Mouse (Mus musculus) heart, embryonic 14.5 days (tissue): ENCODE measurements around the gene Ccnyl1. TPM values are rescaled to one million over a fixed set of nuclear protein-coding genes. Genes with fewer than 3 reads are reported as not detected.

Experiments
- ATAC-seq: fragments of 200-750 bp; cut with Nextera tagmentation; 2 replicates; pipeline ENCODE4 v1.8.0; 2017; ENCODE audit warnings: low read depth, moderate TSS enrichment; ENCODE audit not compliant: insufficient number of reproducible peaks, insufficient read depth, low FRiP score
- H3K27ac ChIP-seq, 2 experiments: fragments of 200-500 bp in 1 of 2; fragments of 300-500 bp in 1 of 2; sonication (generic) in 1 of 2; replicated peaks in 1 of 2; 2 replicates each; pipeline ENCODE4 v1.5.1; 2012 to 2014; ENCODE audit warnings: low read depth in 2 of 2, low read length in 2 of 2, control low read depth in 1 of 2, mild to moderate bottlenecking in 1 of 2, mixed read lengths in 1 of 2; ENCODE audit not compliant: control insufficient read depth in 1 of 2, insufficient read depth in 1 of 2
- H3K27me3 ChIP-seq: fragments of 300-500 bp; sonication (generic); 2 replicates; pipeline ENCODE4 v1.6.1; 2014; ENCODE audit warnings: mild to moderate bottlenecking, low read length, control low read depth; ENCODE audit not compliant: control insufficient read depth, insufficient read depth
- H3K36me3 ChIP-seq: fragments of 300-500 bp; sonication (generic); 2 replicates; pipeline ENCODE4 v1.6.1; 2014; ENCODE audit warnings: mild to moderate bottlenecking, control low read depth, low read length, mixed read lengths; ENCODE audit not compliant: control insufficient read depth, insufficient read depth
- H3K4me1 ChIP-seq, 2 experiments: fragments of 200-500 bp in 1 of 2; fragments of 300-500 bp in 1 of 2; sonication (generic) in 1 of 2; 2 replicates each; pipeline ENCODE4 v1.6.1; 2012 to 2014; ENCODE audit warnings: low read length in 2 of 2, control low read depth in 1 of 2, mixed read lengths in 1 of 2; ENCODE audit not compliant: control insufficient read depth in 2 of 2, insufficient read depth in 2 of 2
- H3K4me2 ChIP-seq: fragments of 300-500 bp; sonication (generic); 2 replicates; pipeline ENCODE4 v1.6.1; 2014; ENCODE audit warnings: mild to moderate bottlenecking, low read length
- H3K4me3 ChIP-seq, 2 experiments: fragments of 200-500 bp in 1 of 2; fragments of 300-500 bp in 1 of 2; sonication (generic) in 1 of 2; 2 replicates each; pipeline ENCODE4 v1.5.1; 2012 to 2014; ENCODE audit warnings: low read length in 2 of 2, mild to moderate bottlenecking in 2 of 2, control low read depth in 1 of 2, low read depth in 1 of 2, moderate library complexity in 1 of 2; ENCODE audit not compliant: control insufficient read depth in 1 of 2, insufficient read depth in 1 of 2
- H3K9ac ChIP-seq: fragments of 300-500 bp; sonication (generic); 2 replicates; pipeline ENCODE4 v1.6.1; 2014; ENCODE audit warnings: mild to moderate bottlenecking, low read length
- H3K9me3 ChIP-seq: fragments of 300-500 bp; sonication (generic); 2 replicates; pipeline ENCODE4 v1.6.1; 2016; ENCODE audit warnings: low read length, control low read depth; ENCODE audit not compliant: control insufficient read depth
- whole genome bisulfite sequencing: fragments of 180-500 bp; shearing (Covaris S2); extraction: QIAGEN DNeasy Blood & Tissue Kit; methylation state at CpG from one replicate; pipeline ENCODE4 v1.1.7; 2014; 5-methylcytosine and 5-hydroxymethylcytosine counted together
- polyA plus RNA-seq: library from polyadenylated mRNA; unstranded; fragments of >200 nt; fragmentation: Nextera tagmentation; extraction: Ambion mirVana; gene quantifications from 2 replicates; pipeline ENCODE4 v1.2.1, GENCODE M21; 2014

The Ccnyl1 gene
- polyA plus RNA-seq, 1 experiment from 2014 or later, result 6.7 TPM

GRCm38 (mm10) chr1:64656423-64657129 is 33.7 kb upstream of the Ccnyl1 start:
- ATAC-seq, result no peak
- 72% methylated on average over 3 of the region's 3 CpGs for WGBS
- Histone ChIP-seq H3K4me1 (no peaks in the 10 kb centered on the region), H3K9ac (no peak overlapping the region), H3K9me3 (no peaks in the 10 kb centered on the region), H3K27ac (no peak overlapping the region), H3K36me3 (no peaks in the 10 kb centered on the region), H3K27me3 (no peaks in the 10 kb centered on the region), H3K4me2 (no peak overlapping the region), H3K4me3 (no peak overlapping the region)

- ATAC-seq, result no peak
- Histone ChIP-seq H3K4me3 (no peak overlapping the region), H3K36me3 (no peaks in the 10 kb centered on the region), H3K4me1 (no peaks in the 10 kb centered on the region), H3K9ac (no peak overlapping the region), H3K27ac (peak overlapping the region; percentile 50 to 81), H3K27me3 (no peaks in the 10 kb centered on the region), H3K9me3 (no peaks in the 10 kb centered on the region), H3K4me2 (peak overlapping the region; percentile 23; the same call in 1 of the 2 replicates)
- 56% methylated on average over 7 of the region's 7 CpGs for WGBS
Measured at GRCm38 (mm10) chr1:64658876-64659275, 31.4 kb upstream of the Ccnyl1 start.

DNA sequence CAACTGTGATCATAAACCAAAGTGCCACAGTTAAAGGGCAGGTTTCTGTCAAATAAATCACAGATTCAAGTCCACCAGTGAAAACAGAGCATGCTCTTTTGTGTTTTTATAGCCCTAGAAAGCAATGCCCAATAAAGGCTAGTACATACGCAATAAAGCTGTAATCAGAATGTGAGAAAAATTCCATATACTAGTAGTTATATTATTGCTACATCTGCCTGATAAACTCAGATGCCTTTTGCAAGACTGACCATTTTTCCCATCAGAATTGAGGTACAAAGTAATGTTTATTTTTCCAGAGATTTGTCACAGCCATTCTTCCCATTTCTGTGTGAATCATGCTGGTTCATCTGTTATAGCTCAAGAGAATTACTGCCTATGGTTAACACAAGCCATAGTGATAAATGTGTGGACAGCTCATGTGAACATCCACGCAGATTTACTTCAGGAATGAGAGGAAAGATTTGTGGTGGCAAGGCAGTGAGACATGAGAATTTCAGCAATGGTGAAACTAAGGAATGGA is 23.1 kb upstream of the Ccnyl1 start:
- WGBS, result 60% methylated on average over 2 of the region's 2 CpGs
- Histone ChIP-seq H3K4me2 (no peak overlapping the region), H3K9ac (no peak overlapping the region), H3K36me3 (no peaks in the 10 kb centered on the region), H3K4me1 (0 out of 4 replicates have a peak, but pooled peaks cover 0 to 3% of the 10 kb centered on the region in 2 experiments), H3K27ac (no peak overlapping the region), H3K9me3 (no peaks in the 10 kb centered on the region), H3K4me3 (no peak overlapping the region), H3K27me3 (no peaks in the 10 kb centered on the region)
- ATAC-seq, result no peak

- H3K4me1 ChIP-seq, result 0 out of 4 replicates have a peak, but pooled peaks cover 0 to 3% of the 10 kb centered on the region in 2 experiments
- H3K27ac ChIP-seq, result no peak overlapping the region
- no peaks in the 10 kb centered on the region for H3K9me3 ChIP-seq
- no peak overlapping the region for H3K4me2 ChIP-seq
- H3K9ac ChIP-seq, result no peak overlapping the region
- no peak overlapping the region for H3K4me3 ChIP-seq
- ATAC-seq, result no peak
- WGBS, result 74% methylated on average over 2 of the region's 2 CpGs
- no peaks in the 10 kb centered on the region for H3K27me3 ChIP-seq
- H3K36me3 ChIP-seq, result no peaks in the 10 kb centered on the region
Measured at GRCm38 (mm10) chr1:64669451-64669850, 20.8 kb upstream of the Ccnyl1 start.

DNA sequence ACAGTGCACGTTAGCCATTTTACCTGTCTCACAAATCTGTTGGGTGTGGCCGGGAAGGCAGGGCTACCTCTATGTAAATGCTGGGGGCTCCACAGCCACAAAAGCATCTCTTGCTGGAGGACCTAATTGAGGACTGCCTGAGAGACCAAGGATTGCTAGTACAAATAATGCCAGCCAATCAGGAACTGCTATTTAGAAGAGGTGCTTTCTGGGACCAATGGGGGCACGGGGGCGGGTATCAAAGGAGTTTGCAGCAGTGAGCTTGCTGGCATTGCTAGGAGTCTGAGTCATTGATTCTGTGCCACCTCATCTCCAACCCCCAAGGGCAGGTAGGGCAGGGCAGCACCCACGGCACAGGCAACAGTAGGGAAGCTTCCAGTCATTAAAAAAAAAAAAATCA is 16.3 kb upstream of the Ccnyl1 start:
- no peaks in the 10 kb centered on the region for H3K4me1 ChIP-seq
- H3K4me2 ChIP-seq, result no peak overlapping the region
- H3K9me3 ChIP-seq, result no peaks in the 10 kb centered on the region
- H3K9ac ChIP-seq, result no peak overlapping the region
- no peak overlapping the region for H3K27ac ChIP-seq
- no peak for ATAC-seq
- no peaks in the 10 kb centered on the region for H3K27me3 ChIP-seq
- H3K4me3 ChIP-seq, result no peak overlapping the region
- H3K36me3 ChIP-seq, result no peaks in the 10 kb centered on the region
- WGBS, result 89% methylated on average over 5 of the region's 5 CpGs

- Histone ChIP-seq H3K27me3 (no peaks in the 10 kb centered on the region), H3K27ac (no peak overlapping the region), H3K36me3 (no peaks in the 10 kb centered on the region), H3K9ac (no peak overlapping the region), H3K4me3 (no peak overlapping the region), H3K4me1 (no peaks in the 10 kb centered on the region), H3K4me2 (no peak overlapping the region), H3K9me3 (no peaks in the 10 kb centered on the region)
- WGBS, result 66% methylated on average over 6 of the region's 6 CpGs
- ATAC-seq, result no peak
Measured at GRCm38 (mm10) chr1:64676060-64676839, 14.0 kb upstream of the Ccnyl1 start.

GRCm38 (mm10) chr1:64681499-64681898 is 8.8 kb upstream of the Ccnyl1 start:
- H3K27me3 ChIP-seq, result no peaks in the 10 kb centered on the region
- H3K9me3 ChIP-seq, result no peaks in the 10 kb centered on the region
- H3K9ac ChIP-seq, result no peak overlapping the region
- ATAC-seq, result no peak
- no peak overlapping the region for H3K4me3 ChIP-seq
- H3K4me2 ChIP-seq, result no peak overlapping the region
- no peaks in the 10 kb centered on the region for H3K36me3 ChIP-seq
- H3K27ac ChIP-seq, result no peak overlapping the region
- no peaks in the 10 kb centered on the region for H3K4me1 ChIP-seq
- 47% methylated on average over 3 of the region's 3 CpGs for WGBS
